Mouse (Mus musculus): ENCODE data around the gene Gm10409. TPM values are rescaled to one million over a fixed set of nuclear protein-coding genes. Genes with fewer than 3 reads are reported as not detected.
"Not testable (repeated sequence)": the region's sequence is repeated elsewhere in the genome, so short reads cannot be mapped to it uniquely, and the experiment has no call there.

The Gm10409 gene
- polyA plus RNA-seq (2015; fragmentation: Nextera tagmentation; extraction: Ambion mirVana): 0.21 and 0.22 TPM in 2 replicates

- DNase-seq (ENCODE audit: low spot score): not testable (repeated sequence)
These were observed at the start of gene Gm10409 for GRCm38 (mm10) chr14:3412314-3412713. TSS of gene Gm10409 (plus strand) at chr14:3412614.

GRCm38 (mm10) chr14:3394793-3395192 is 17.6 kb upstream of the Gm10409 start, which contains the start of gene Gm10413:
TSS of gene Gm10413 (plus strand) at chr14:3395093.
- not testable (repeated sequence) for DNase-seq (ENCODE audit: low spot score)

GRCm38 (mm10) chr14:3427803-3428202 is 15.4 kb downstream of the Gm10409 start, which contains the start of gene Gm3005:
TSS of gene Gm3005 (plus strand) at chr14:3428103.
- DNase-seq (ENCODE audit: low spot score): not testable (repeated sequence)

GRCm38 (mm10) chr14:3449079-3449478 is 36.7 kb downstream of the Gm10409 start, which contains the start of gene Gm10408:
TSS of gene Gm10408 (plus strand) at chr14:3449379.
- DNase-seq (ENCODE audit: low spot score): not testable (repeated sequence)

Other genes starting within 250 kb of the Gm10409 start
- gene Gm5795, start 224.4 kb upstream of the Gm10409 start, polyA plus RNA-seq (2015; fragmentation: Nextera tagmentation; extraction: Ambion mirVana): not detected in 2 replicates
- gene D830030K20Rik, start 204.1 kb upstream of the Gm10409 start, polyA plus RNA-seq (2015; fragmentation: Nextera tagmentation; extraction: Ambion mirVana): 0.54 and 1.2 TPM in 2 replicates
- gene Gm2956, start 80.0 kb upstream of the Gm10409 start, polyA plus RNA-seq (2015; fragmentation: Nextera tagmentation; extraction: Ambion mirVana): not detected in 2 replicates
- gene Gm10413, start 17.5 kb upstream of the Gm10409 start, polyA plus RNA-seq (2015; fragmentation: Nextera tagmentation; extraction: Ambion mirVana): 0.14 TPM in 1 of 2 replicates, not detected in the other
- gene Gm3005, start 15.5 kb downstream of the Gm10409 start, polyA plus RNA-seq (2015; fragmentation: Nextera tagmentation; extraction: Ambion mirVana): not detected in 2 replicates
- not detected in 2 replicates for gene Gm10408, start 36.8 kb downstream of the Gm10409 start, polyA plus RNA-seq (2015; fragmentation: Nextera tagmentation; extraction: Ambion mirVana)
- gene Gm3012, start 221.9 kb downstream of the Gm10409 start, polyA plus RNA-seq (2015; fragmentation: Nextera tagmentation; extraction: Ambion mirVana): 0.14 TPM in 1 of 2 replicates, not detected in the other
- 0.21 and 0.22 TPM in 2 replicates for gene Gm3020, start 239.4 kb downstream of the Gm10409 start, polyA plus RNA-seq (2015; fragmentation: Nextera tagmentation; extraction: Ambion mirVana)